Mouse (Mus musculus) CH12.LX (cell line): ENCODE results near the gene Popdc3. TPM values are rescaled to one million over a fixed set of nuclear protein-coding genes. Genes with fewer than 3 reads are reported as not detected.

ENCODE experiments used
- DNase-seq: peaks from one replicate; pipeline ENCODE4 v3.0.0-alpha.2; 2013; ENCODE audit errors: extremely low read depth
- H3K27ac ChIP-seq: 2 replicates; pipeline ENCODE4 v1.5.1; 2012; ENCODE audit warnings: low read depth, mild to moderate bottlenecking, control low read depth, moderate library complexity; ENCODE audit not compliant: insufficient read depth
- H3K27me3 ChIP-seq: replicated peaks from 2 replicates; pipeline ENCODE3; 2012; ENCODE audit warnings: inconsistent platforms
- H3K36me3 ChIP-seq, 2 experiments: replicated peaks in 1 of 2; 2 replicates each; pipeline versions ENCODE3 to v1.6.1; 2012; ENCODE audit warnings: inconsistent platforms in 1 of 2, low read length in 1 of 2, mild to moderate bottlenecking in 1 of 2, mixed read lengths in 1 of 2, moderate library complexity in 1 of 2; ENCODE audit not compliant: control insufficient read depth in 1 of 2, insufficient read depth in 1 of 2
- H3K4me1 ChIP-seq, 2 experiments: 2 replicates each; pipeline ENCODE4 v1.6.1; 2012; ENCODE audit warnings: inconsistent platforms in 1 of 2, moderate library complexity in 1 of 2; ENCODE audit not compliant: insufficient read depth in 2 of 2, control insufficient read depth in 1 of 2
- H3K4me2 ChIP-seq: 2 replicates; pipeline ENCODE4 v1.6.1; 2012; ENCODE audit warnings: low read depth, mild to moderate bottlenecking, control low read depth; ENCODE audit not compliant: poor library complexity, insufficient read depth, severe bottlenecking
- H3K4me3 ChIP-seq, 3 experiments: fragments of 150-350 bp in 1 of 3; sonication (generic) in 1 of 3; replicated peaks in 1 of 3; 2 replicates each; pipeline versions ENCODE3 to v1.5.1; 2011 to 2012; ENCODE audit warnings: low read depth in 2 of 3, low read length in 2 of 3, mild to moderate bottlenecking in 2 of 3, moderate library complexity in 2 of 3, control low read depth in 1 of 3, improper control_type of control experiment in 1 of 3, inconsistent platforms in 1 of 3, mixed read lengths in 1 of 3; ENCODE audit not compliant: poor library complexity in 1 of 3
- H3K79me2 ChIP-seq: replicated peaks from 2 replicates; pipeline ENCODE4 v1.6.1; 2012; ENCODE audit warnings: mild to moderate bottlenecking, moderate library complexity; ENCODE audit not compliant: control insufficient read depth, poor library complexity, insufficient read depth, severe bottlenecking; ENCODE audit errors: extremely low read depth
- H3K9ac ChIP-seq: 2 replicates; pipeline ENCODE4 v1.6.1; 2012; ENCODE audit warnings: low read depth, mild to moderate bottlenecking, control low read depth, moderate library complexity; ENCODE audit not compliant: insufficient read depth
- H3K9me3 ChIP-seq: replicated peaks from 2 replicates; pipeline ENCODE3; 2012; ENCODE audit warnings: low read length, inconsistent platforms, mixed read lengths
- BHLHE40 ChIP-seq: IDR thresholded peaks from 2 replicates; pipeline ENCODE4 v1.6.1; 2011; ENCODE audit warnings: mild to moderate bottlenecking, low read depth, low read length, improper control_type of control experiment
- CHD2 ChIP-seq: IDR thresholded peaks from 2 replicates; pipeline ENCODE4 v1.6.1; 2011; ENCODE audit warnings: low read length, improper control_type of control experiment
- ELF1 ChIP-seq: IDR thresholded peaks from 2 replicates; pipeline ENCODE4 v1.6.1; 2014; ENCODE audit warnings: low read depth, mild to moderate bottlenecking, inconsistent platforms, low read length, improper control_type of control experiment
- EP300 ChIP-seq: IDR thresholded peaks from 2 replicates; pipeline ENCODE4 v1.6.1; 2011; ENCODE audit warnings: low read length, improper control_type of control experiment
- HCFC1 ChIP-seq: IDR thresholded peaks from 2 replicates; pipeline ENCODE4 v1.6.1; 2012; ENCODE audit warnings: low read depth, mild to moderate bottlenecking, inconsistent platforms, low read length, improper control_type of control experiment
- IRF4 ChIP-seq: IDR thresholded peaks from 2 replicates; pipeline ENCODE4 v1.6.1; 2014; ENCODE audit warnings: low read depth, mild to moderate bottlenecking, inconsistent platforms, low read length, improper control_type of control experiment
- JUN ChIP-seq: IDR thresholded peaks from 2 replicates; pipeline ENCODE4 v1.6.1; 2011; ENCODE audit warnings: low read depth, mild to moderate bottlenecking, low read length, improper control_type of control experiment, moderate library complexity; ENCODE audit not compliant: insufficient read depth
- JUND ChIP-seq: conservative IDR thresholded peaks from 2 replicates; pipeline ENCODE4 v1.6.1; 2011; ENCODE audit warnings: low read depth, low read length, improper control_type of control experiment
- MAFK ChIP-seq: IDR thresholded peaks from 2 replicates; pipeline ENCODE4 v1.6.1; 2011; ENCODE audit warnings: low read length, improper control_type of control experiment; ENCODE audit not compliant: insufficient replicate concordance
- MAX ChIP-seq: IDR thresholded peaks from 2 replicates; pipeline ENCODE4 v1.6.1; 2011; ENCODE audit warnings: low read length, improper control_type of control experiment
- MAZ ChIP-seq: IDR thresholded peaks from 2 replicates; pipeline ENCODE4 v1.6.1; 2012; ENCODE audit warnings: low read depth, mild to moderate bottlenecking, inconsistent platforms, low read length, improper control_type of control experiment, moderate library complexity
- MEF2A ChIP-seq: IDR thresholded peaks from 2 replicates; pipeline ENCODE4 v1.6.1; 2014; ENCODE audit warnings: low read depth, mild to moderate bottlenecking, inconsistent platforms, low read length, improper control_type of control experiment, borderline replicate concordance
- MYC ChIP-seq: IDR thresholded peaks from 2 replicates; pipeline ENCODE4 v1.6.1; 2011; ENCODE audit warnings: low read depth, mild to moderate bottlenecking, improper control_type of control experiment, low read length
- NELFE ChIP-seq: IDR thresholded peaks from 2 replicates; pipeline ENCODE4 v1.6.1; 2011; ENCODE audit warnings: low read depth, low read length, improper control_type of control experiment
- NRF1 ChIP-seq: IDR thresholded peaks from 2 replicates; pipeline ENCODE4 v1.6.1; 2014; ENCODE audit warnings: low read depth, mild to moderate bottlenecking, inconsistent platforms, low read length, improper control_type of control experiment, moderate library complexity
- PAX5 ChIP-seq: IDR thresholded peaks from 2 replicates; pipeline ENCODE4 v1.6.1; 2012; ENCODE audit warnings: low read length, inconsistent platforms, mixed read lengths
- POLR2AphosphoS2 ChIP-seq: IDR thresholded peaks from 2 replicates; pipeline ENCODE4 v1.6.1; 2011; ENCODE audit warnings: low read depth, low read length, improper control_type of control experiment
- RAD21 ChIP-seq: IDR thresholded peaks from 2 replicates; pipeline ENCODE4 v1.6.1; 2011; ENCODE audit warnings: low read depth, mild to moderate bottlenecking, low read length, improper control_type of control experiment, moderate library complexity
- SIN3A ChIP-seq: IDR thresholded peaks from 2 replicates; pipeline ENCODE4 v1.6.1; 2012; ENCODE audit warnings: low read length, improper control_type of control experiment, inconsistent platforms
- TBP ChIP-seq: conservative IDR thresholded peaks from 2 replicates; pipeline ENCODE4 v1.6.1; 2011; ENCODE audit warnings: low read depth, low read length, improper control_type of control experiment
- TCF12 ChIP-seq: IDR thresholded peaks from 2 replicates; pipeline ENCODE4 v1.6.1; 2014; ENCODE audit warnings: low read depth, mild to moderate bottlenecking, inconsistent platforms, low read length, improper control_type of control experiment
- USF1 ChIP-seq: IDR thresholded peaks from 2 replicates; pipeline ENCODE4 v1.6.1; 2014; ENCODE audit warnings: low read depth, mild to moderate bottlenecking, inconsistent platforms, low read length, improper control_type of control experiment
- USF2 ChIP-seq: conservative IDR thresholded peaks from 2 replicates; pipeline ENCODE4 v1.6.1; 2011; ENCODE audit warnings: low read depth, low read length, improper control_type of control experiment
- ZC3H11A ChIP-seq: IDR thresholded peaks from 2 replicates; pipeline ENCODE4 v1.6.1; 2012; ENCODE audit warnings: low read depth, mild to moderate bottlenecking, inconsistent platforms, low read length, improper control_type of control experiment
- ZKSCAN1 ChIP-seq: IDR thresholded peaks from 2 replicates; pipeline ENCODE4 v1.6.1; 2012; ENCODE audit warnings: low read depth, inconsistent platforms, low read length, improper control_type of control experiment, borderline replicate concordance
- ZMIZ1 ChIP-seq: IDR thresholded peaks from 2 replicates; pipeline ENCODE4 v1.6.1; 2012; ENCODE audit warnings: low read depth, mild to moderate bottlenecking, inconsistent platforms, low read length, improper control_type of control experiment
- ZNF384 ChIP-seq: IDR thresholded peaks from 2 replicates; pipeline ENCODE4 v1.6.1; 2012; ENCODE audit warnings: low read depth, low read length, improper control_type of control experiment, inconsistent platforms
- dilution Hi-C: fragments of 300-500 bp; cut with MboI; formaldehyde crosslinking; loops from 2 replicates; pipeline ENCODE4 v1.14.3; 2020; ENCODE audit warnings: low sequenced_read_pairs; ENCODE audit not compliant: extremely low pct_unique_long_range_greater_than_20kb, extremely low pct_ligation_motif_present
- in situ Hi-C: fragments of 300-500 bp; cut with MboI; formaldehyde crosslinking; loops from 3 replicates; pipeline ENCODE4 v1.14.3; 2019; ENCODE audit warnings: low sequenced_read_pairs, low pct_ligation_motif_present, low pct_unique_long_range_greater_than_20kb, mixed read lengths
- polyA plus RNA-seq: library from polyadenylated mRNA; unstranded; fragments of >175 nt; gene quantifications from 2 replicates; pipeline ENCODE4 v1.2.1, GENCODE M21; 2012; ENCODE audit warnings: low read depth; ENCODE audit not compliant: insufficient read length
- total RNA-seq, 2 experiments: library from RNA; depleted of rRNA; stranded (reverse); fragments of 300-350 nt in 1 of 2; fragments of >200 nt in 1 of 2; gene quantifications; 2 replicates each; pipeline ENCODE4 v1.2.3; 2012 to 2014

Popdc3 gene
- total and polyA plus RNA-seq, 3 experiments: 0.04 to 0.24 (median 0.24) TPM

DNA sequence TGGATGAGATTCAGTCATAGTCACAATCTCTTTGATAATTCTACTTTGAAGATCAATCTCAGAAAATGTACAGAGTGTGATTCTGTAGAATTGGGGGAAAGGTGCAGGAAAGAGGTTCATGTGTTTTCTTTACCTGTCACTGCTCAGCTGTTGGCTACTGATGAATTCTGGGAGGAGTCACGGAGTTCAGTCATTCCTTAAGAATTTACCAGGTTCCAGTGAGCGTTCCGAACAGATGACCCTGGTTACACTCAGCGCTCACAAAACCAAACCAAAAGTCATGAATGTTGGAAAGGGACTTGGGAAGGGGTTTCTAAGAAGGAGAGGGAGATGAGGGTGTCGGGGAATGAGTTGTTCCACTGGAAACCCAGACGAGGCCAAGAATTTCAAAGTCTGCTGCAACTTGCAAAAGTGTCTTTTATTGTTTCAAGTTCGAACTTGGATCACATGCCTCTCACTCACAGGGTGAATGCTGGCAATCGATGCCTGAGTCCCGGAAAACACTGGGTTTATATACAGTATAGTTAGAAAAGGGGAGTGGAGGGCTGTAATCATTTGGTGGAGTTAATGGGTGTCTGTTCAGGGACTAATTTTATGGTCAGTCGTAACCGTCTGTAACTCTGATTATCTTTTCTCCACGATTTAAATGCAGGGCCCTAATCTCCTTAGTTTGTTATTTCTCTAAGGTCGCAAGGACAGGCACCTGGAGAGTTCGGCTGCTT, 125.6 kb downstream of the Popdc3 start:
- Histone ChIP-seq H3K9me3 (no peaks in the 10 kb centered on the region), H3K79me2 (no peaks in the 10 kb centered on the region), H3K27ac (no peak overlapping the region), H3K4me1 (no peaks in the 10 kb centered on the region), H3K36me3 (no peaks in the 10 kb centered on the region), H3K4me2 (no peak overlapping the region), H3K4me3 (no peak overlapping the region), H3K27me3 (no peaks in the 10 kb centered on the region), H3K9ac (no peak overlapping the region)
- no peak for DNase-seq
- dilution Hi-C loops (no loop called here), in situ Hi-C loops (no loop called here)
- TF ChIP-seq ZKSCAN1 (no peak), JUN (no peak), MAZ (no peak), MEF2A (no peak), MAX (no peak), RAD21 (no peak), ZC3H11A (no peak), ZNF384 (no peak), IRF4 (no peak), HCFC1 (no peak), NRF1 (no peak), BHLHE40 (no peak), USF1 (no peak), ELF1 (no peak)

- in situ Hi-C loops: no loop called here
These were observed 127.3 kb downstream of the Popdc3 start for GRCm38 (mm10) chr10:45305173-45305572.

More at GRCm38 (mm10) chr10:45305173-45305572, 127.3 kb downstream of the Popdc3 start:
- Histone ChIP-seq H3K79me2 (no peaks in the 10 kb centered on the region), H3K9ac (no peak overlapping the region), H3K4me2 (no peak overlapping the region), H3K4me3 (no peak overlapping the region), H3K9me3 (no peaks in the 10 kb centered on the region), H3K27me3 (no peaks in the 10 kb centered on the region), H3K4me1 (no peaks in the 10 kb centered on the region), H3K27ac (no peak overlapping the region)
- dilution Hi-C loops: no loop called here
- TF ChIP-seq NRF1: no peak
- no peak for TF ChIP-seq MYC
- no peak for TF ChIP-seq EP300
- TF ChIP-seq USF2: no peak
- no peak for TF ChIP-seq TBP
- no peak for TF ChIP-seq MAFK
- TF ChIP-seq SIN3A: no peak
- no peak for TF ChIP-seq NELFE
- no peak for TF ChIP-seq HCFC1
- TF ChIP-seq ZKSCAN1: no peak
- no peak for TF ChIP-seq PAX5
- TF ChIP-seq POLR2AphosphoS2: no peak
- no peak for TF ChIP-seq ZMIZ1
- no peak for TF ChIP-seq BHLHE40
- TF ChIP-seq TCF12: no peak
- no peak for TF ChIP-seq JUND
- TF ChIP-seq RAD21: no peak
- no peak for TF ChIP-seq CHD2
- no peak for TF ChIP-seq MEF2A
- TF ChIP-seq, all 38 proteins: peak for 0
- DNase-seq: no peak
- no peaks in the 10 kb centered on the region for H3K36me3 ChIP-seq
